Mouse (Mus musculus): Measurements from ENCODE around the gene Ankrd34a. TPM values are rescaled to one million over a fixed set of nuclear protein-coding genes. Genes with fewer than 3 reads are reported as not detected.
"Not testable (repeated sequence)": the region's sequence is repeated elsewhere in the genome, so short reads cannot be mapped to it uniquely, and the experiment has no call there.

Gene Ankrd34a
- polyA plus RNA-seq, 1 experiment from 2014 or later = 1.9 TPM

DNA sequence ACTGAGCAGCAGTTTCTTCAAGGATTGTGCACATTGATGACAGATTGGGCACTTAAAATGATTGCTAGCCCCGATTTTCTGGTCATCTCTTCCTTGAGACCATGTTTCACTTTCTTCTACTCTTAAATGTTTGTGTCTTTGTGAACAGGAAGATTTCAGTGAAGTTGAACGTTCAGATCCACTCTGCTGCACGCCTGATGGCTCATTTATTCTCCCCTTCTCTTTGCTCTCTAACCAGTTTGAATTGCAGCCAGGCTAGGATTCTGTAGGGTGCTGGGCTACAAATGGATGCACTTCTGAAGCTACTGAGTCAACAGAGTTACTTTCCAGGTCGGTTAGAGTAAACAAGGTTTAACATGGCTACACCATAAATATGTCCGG, 6.3 kb downstream of the Ankrd34a start:
- ATAC-seq (replicated peaks; ENCODE audit: low FRiP score) (no peak), DNase-seq (ENCODE audit: low spot score) (no peak)
- Histone ChIP-seq H3K4me1 (replicated peaks; ENCODE audit: control insufficient read depth, insufficient read depth, low read length) (peaks cover 10% of the 10 kb centered on the region; the same call in 1 of the 2 replicates), H3K4me3 (ENCODE audit: low read depth, low read length) (peak overlapping the region; percentile 88), H3K27me3 (ENCODE audit: control insufficient read depth, insufficient read depth, low read length) (peaks cover 9% of the 10 kb centered on the region), H3K4me2 (ENCODE audit: low read depth, low read length, severe bottlenecking) (peak overlapping the region; percentile 69), H3K27ac (ENCODE audit: low read depth, low read length) (no peak overlapping the region), H3K9ac (ENCODE audit: low read length) (peak overlapping the region; percentile 77), H3K9me3 (ENCODE audit: control insufficient read depth, low read length) (no peaks in the 10 kb centered on the region), H3K36me3 (ENCODE audit: control insufficient read depth, insufficient read depth, low read length) (no peaks in the 10 kb centered on the region)
- whole genome bisulfite sequencing = 53% methylated on average over 5 of the region's 5 CpGs

- Histone ChIP-seq H3K4me3 (ENCODE audit: low read depth, low read length) (no peak overlapping the region), H3K27me3 (ENCODE audit: control insufficient read depth, insufficient read depth, low read length) (peaks cover 9% of the 10 kb centered on the region), H3K4me2 (ENCODE audit: low read depth, low read length, severe bottlenecking) (peak overlapping the region; percentile 69; the same call in 1 of the 2 replicates), H3K9ac (ENCODE audit: low read length) (peak overlapping the region; percentile 14; the same call in 1 of the 2 replicates), H3K9me3 (ENCODE audit: control insufficient read depth, low read length) (no peaks in the 10 kb centered on the region), H3K27ac (ENCODE audit: low read depth, low read length) (no peak overlapping the region), H3K36me3 (ENCODE audit: control insufficient read depth, insufficient read depth, low read length) (no peaks in the 10 kb centered on the region), H3K4me1 (replicated peaks; ENCODE audit: control insufficient read depth, insufficient read depth, low read length) (peaks cover 10% of the 10 kb centered on the region; the same call in 1 of the 2 replicates)
- no peak for DNase-seq (ENCODE audit: low spot score)
- 56% methylated on average over 5 of the region's 5 CpGs for WGBS
- ATAC-seq (replicated peaks; ENCODE audit: low FRiP score) = no peak
These were observed 6.9 kb downstream of the Ankrd34a start for GRCm38 (mm10) chr3:96603311-96603710.

- not testable (repeated sequence) for H3K4me2 ChIP-seq (ENCODE audit: low read depth, low read length, severe bottlenecking); H3K4me3 ChIP-seq (ENCODE audit: low read depth, low read length); H3K9me3 ChIP-seq (ENCODE audit: control insufficient read depth, low read length); H3K36me3 ChIP-seq (ENCODE audit: control insufficient read depth, insufficient read depth, low read length); H3K27me3 ChIP-seq (ENCODE audit: control insufficient read depth, insufficient read depth, low read length); ATAC-seq (replicated peaks; ENCODE audit: low FRiP score); H3K9ac ChIP-seq (ENCODE audit: low read length); H3K4me1 ChIP-seq (replicated peaks; ENCODE audit: control insufficient read depth, insufficient read depth, low read length); DNase-seq (ENCODE audit: low spot score); H3K27ac ChIP-seq (ENCODE audit: low read depth, low read length)
- WGBS = 98% methylated on average over 4 of the region's 4 CpGs
These were observed 9.6 kb downstream of the Ankrd34a start for GRCm38 (mm10) chr3:96606007-96606406.

DNA sequence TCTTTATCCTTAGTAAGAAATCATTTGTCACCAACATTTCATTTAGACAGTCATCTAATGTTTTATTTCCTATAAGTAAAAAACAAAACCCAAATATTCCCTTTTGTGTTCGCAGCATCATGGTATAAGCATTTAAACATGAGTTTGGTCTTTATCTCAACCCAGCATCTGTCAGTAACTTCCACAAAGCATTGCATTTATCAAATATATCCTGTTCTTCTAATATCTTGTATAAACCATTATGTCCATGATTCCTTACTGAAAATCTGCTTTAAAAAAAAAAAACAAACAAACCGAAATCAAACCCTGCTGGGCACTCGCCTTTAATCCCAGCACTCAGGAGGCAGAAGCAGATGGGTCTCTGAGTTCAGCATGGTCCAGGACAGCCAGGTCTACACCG, 10.2 kb downstream of the Ankrd34a start:
- no peak for ATAC-seq (replicated peaks; ENCODE audit: low FRiP score)
- 90% methylated on average over 4 of the region's 4 CpGs for WGBS
- DNase-seq (ENCODE audit: low spot score) = no peak

GRCm38 (mm10) chr3:96617941-96618340, 21.5 kb downstream of the Ankrd34a start:
- H3K9me3 ChIP-seq (ENCODE audit: control insufficient read depth, low read length) = no peaks in the 10 kb centered on the region
- ATAC-seq (replicated peaks; ENCODE audit: low FRiP score) = no peak
- no peak overlapping the region for H3K9ac ChIP-seq (ENCODE audit: low read length)
- no peak for DNase-seq (ENCODE audit: low spot score)
- no peak overlapping the region for H3K27ac ChIP-seq (ENCODE audit: low read depth, low read length)
- no peak overlapping the region for H3K4me3 ChIP-seq (ENCODE audit: low read depth, low read length)
- H3K36me3 ChIP-seq (ENCODE audit: control insufficient read depth, insufficient read depth, low read length) = peaks cover 2% of the 10 kb centered on the region; the same call in 1 of the 2 replicates
- WGBS = 93% methylated on average over 3 of the region's 3 CpGs
- H3K4me2 ChIP-seq (ENCODE audit: low read depth, low read length, severe bottlenecking) = no peak overlapping the region
- H3K27me3 ChIP-seq (ENCODE audit: control insufficient read depth, insufficient read depth, low read length) = no peaks in the 10 kb centered on the region
- no peaks in the 10 kb centered on the region for H3K4me1 ChIP-seq (replicated peaks; ENCODE audit: control insufficient read depth, insufficient read depth, low read length)

More for the DNA sequence above, 10.2 kb downstream of the Ankrd34a start:
- H3K27ac ChIP-seq (ENCODE audit: low read depth, low read length) = no peak overlapping the region
- peaks cover 3% of the 10 kb centered on the region; the same call in 1 of the 2 replicates for H3K4me1 ChIP-seq (replicated peaks; ENCODE audit: control insufficient read depth, insufficient read depth, low read length)
- H3K4me3 ChIP-seq (ENCODE audit: low read depth, low read length) = no peak overlapping the region
- no peaks in the 10 kb centered on the region for H3K36me3 ChIP-seq (ENCODE audit: control insufficient read depth, insufficient read depth, low read length)
- H3K4me2 ChIP-seq (ENCODE audit: low read depth, low read length, severe bottlenecking) = no peak overlapping the region
- H3K9ac ChIP-seq (ENCODE audit: low read length) = no peak overlapping the region
- no peaks in the 10 kb centered on the region for H3K27me3 ChIP-seq (ENCODE audit: control insufficient read depth, insufficient read depth, low read length)
- H3K9me3 ChIP-seq (ENCODE audit: control insufficient read depth, low read length) = no peaks in the 10 kb centered on the region

- Histone ChIP-seq H3K36me3 (ENCODE audit: control insufficient read depth, insufficient read depth, low read length) (peaks cover 3% of the 10 kb centered on the region; the same call in 1 of the 2 replicates), H3K27ac (ENCODE audit: low read depth, low read length) (no peak overlapping the region), H3K9ac (ENCODE audit: low read length) (no peak overlapping the region), H3K4me2 (ENCODE audit: low read depth, low read length, severe bottlenecking) (no peak overlapping the region), H3K4me3 (ENCODE audit: low read depth, low read length) (no peak overlapping the region), H3K4me1 (replicated peaks; ENCODE audit: control insufficient read depth, insufficient read depth, low read length) (no peaks in the 10 kb centered on the region), H3K9me3 (ENCODE audit: control insufficient read depth, low read length) (no peaks in the 10 kb centered on the region), H3K27me3 (ENCODE audit: control insufficient read depth, insufficient read depth, low read length) (no peaks in the 10 kb centered on the region)
- ATAC-seq (replicated peaks; ENCODE audit: low FRiP score) = no peak
- no peak for DNase-seq (ENCODE audit: low spot score)
- WGBS = 90% methylated on average over 4 of the region's 4 CpGs
These were observed 26.8 kb downstream of the Ankrd34a start for GRCm38 (mm10) chr3:96623201-96623600.

- ATAC-seq (replicated peaks; ENCODE audit: low FRiP score) (peak; percentile 93), DNase-seq (ENCODE audit: low spot score) (peak; percentile 96)
- WGBS = under 1% methylated on average over 48 of the region's 48 CpGs
- Histone ChIP-seq H3K4me3 (ENCODE audit: low read depth, low read length) (peak within 1 kb of the TSS; percentile 71), H3K27me3 (ENCODE audit: control insufficient read depth, insufficient read depth, low read length) (no peaks in the 10 kb centered on the region), H3K4me2 (ENCODE audit: low read depth, low read length, severe bottlenecking) (peak within 1 kb of the TSS; percentile 73), H3K9ac (ENCODE audit: low read length) (peak within 1 kb of the TSS; percentile 77), H3K27ac (ENCODE audit: low read depth, low read length) (peak within 1 kb of the TSS; percentile 46), H3K36me3 (ENCODE audit: control insufficient read depth, insufficient read depth, low read length) (no peaks in the 10 kb centered on the region; the same call in 1 of the 2 replicates), H3K4me1 (replicated peaks; ENCODE audit: control insufficient read depth, insufficient read depth, low read length) (0 out of 2 replicates have a peak, but pooled peaks cover 2% of the 10 kb centered on the region), H3K9me3 (ENCODE audit: control insufficient read depth, low read length) (no peaks in the 10 kb centered on the region)
These were observed 33.5 kb downstream of the Ankrd34a start, which contains the start of gene Rbm8a for GRCm38 (mm10) chr3:96629729-96630600. Gene Rbm8a, plus strand, starts transcription at chr3:96629933.

DNA sequence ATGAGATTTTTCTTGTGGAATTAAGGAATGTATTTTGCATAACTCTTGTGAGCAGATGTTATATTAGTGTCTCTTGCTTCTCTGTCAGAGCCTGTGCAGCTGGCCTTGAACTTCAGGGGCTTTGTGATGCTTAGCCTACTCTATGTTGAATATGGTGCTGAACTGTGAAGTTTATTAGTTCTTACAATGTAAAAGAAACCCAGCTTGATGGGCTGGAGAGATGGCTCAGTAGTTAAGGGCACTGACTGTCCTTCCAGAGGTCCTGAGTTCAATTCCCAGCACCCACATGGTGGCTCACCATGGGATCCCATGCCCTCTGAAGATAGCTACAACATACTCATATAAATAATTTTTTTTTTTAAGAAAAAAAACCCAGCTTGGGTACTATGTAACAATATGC, 35.6 kb downstream of the Ankrd34a start:
- H3K4me3 ChIP-seq (ENCODE audit: low read depth, low read length) = no peak overlapping the region
- no peaks in the 10 kb centered on the region for H3K9me3 ChIP-seq (ENCODE audit: control insufficient read depth, low read length)
- DNase-seq (ENCODE audit: low spot score) (no peak), ATAC-seq (replicated peaks; ENCODE audit: low FRiP score) (no peak)
- no peak overlapping the region for H3K9ac ChIP-seq (ENCODE audit: low read length)
- H3K4me1 ChIP-seq (replicated peaks; ENCODE audit: control insufficient read depth, insufficient read depth, low read length) = peaks cover 3% of the 10 kb centered on the region; the same call in 1 of the 2 replicates
- H3K36me3 ChIP-seq (ENCODE audit: control insufficient read depth, insufficient read depth, low read length) = no peaks in the 10 kb centered on the region; the same call in 1 of the 2 replicates
- H3K27me3 ChIP-seq (ENCODE audit: control insufficient read depth, insufficient read depth, low read length) = no peaks in the 10 kb centered on the region
- H3K27ac ChIP-seq (ENCODE audit: low read depth, low read length) = no peak overlapping the region
- no peak overlapping the region for H3K4me2 ChIP-seq (ENCODE audit: low read depth, low read length, severe bottlenecking)
